Mouse (Mus musculus): ENCODE data around the gene Mlxipl.

- TF ChIP-seq CTCF (IDR thresholded peaks at IDR 0.05; ENCODE audit: low read depth, low read length) = no peak
- TF ChIP-seq POLR2A (IDR thresholded peaks at IDR 0.05; ENCODE audit: extremely low read depth, insufficient read depth, low read length) = no peak
Measured at GRCm38 (mm10) chr5:135133736-135134405, 44.2 kb downstream of the Mlxipl start.

Data from liver, adult 2 months (tissue).